Mouse (Mus musculus) embryo, embryonic 11.5 days (tissue): ENCODE data around the gene Hoxd1.

Experiments used
- DNase-seq: peaks from one replicate; pipeline ENCODE4 v3.0.0-alpha.2; 2012; ENCODE audit warnings: low read depth, low spot score

Gene Hoxd1

GRCm38 (mm10) chr2:74762522-74763244, at the start of gene Hoxd1:
Gene Hoxd1 (plus strand): TSS chr2:74762980.
- DNase-seq = no peak

- no peak for DNase-seq
Observed at GRCm38 (mm10) chr2:74713239-74714150, 49.3 kb upstream of the Hoxd1 start.

GRCm38 (mm10) chr2:74714156-74714789, 48.5 kb upstream of the Hoxd1 start:
- no peak for DNase-seq

- DNase-seq = no peak
Observed at GRCm38 (mm10) chr2:74714881-74715280, 47.9 kb upstream of the Hoxd1 start.

GRCm38 (mm10) chr2:74715504-74716241, 47.1 kb upstream of the Hoxd1 start:
- DNase-seq = peak; percentile 90

GRCm38 (mm10) chr2:74720384-74720783, 42.4 kb upstream of the Hoxd1 start:
- no peak for DNase-seq

GRCm38 (mm10) chr2:74720955-74721491, 41.8 kb upstream of the Hoxd1 start:
- no peak for DNase-seq

- no peak for DNase-seq
Observed at GRCm38 (mm10) chr2:74721882-74722281, 40.9 kb upstream of the Hoxd1 start.

GRCm38 (mm10) chr2:74722949-74723348, 39.8 kb upstream of the Hoxd1 start:
- DNase-seq = no peak

GRCm38 (mm10) chr2:74724244-74725015, 38.4 kb upstream of the Hoxd1 start:
- DNase-seq = no peak

- DNase-seq = no peak
Observed at GRCm38 (mm10) chr2:74725171-74725570, 37.6 kb upstream of the Hoxd1 start.

DNA sequence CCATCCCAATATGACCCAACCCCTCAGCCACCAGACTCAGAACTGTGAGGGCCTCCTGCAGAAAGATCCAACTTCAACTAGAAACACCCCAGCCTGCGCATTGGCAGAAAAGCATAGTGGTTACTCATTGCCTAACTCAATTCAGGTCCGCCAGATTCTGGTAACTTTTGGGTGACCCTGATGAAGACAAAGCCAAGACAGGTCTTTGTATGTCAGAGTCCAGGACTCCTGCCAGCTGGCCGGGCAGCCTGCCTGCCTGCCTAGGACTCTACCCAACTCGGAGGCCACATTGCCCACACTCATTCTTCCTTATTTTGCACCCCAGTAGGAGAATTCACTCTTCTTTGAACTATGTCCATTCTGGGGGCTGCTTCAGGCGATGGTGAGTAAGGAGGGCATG, 36.2 kb upstream of the Hoxd1 start, which contains the start of gene Gm28230:
Gene Gm28230 (plus strand): TSS at position 178 of the 400 bp plus-strand sequence.
- DNase-seq = no peak

DNA sequence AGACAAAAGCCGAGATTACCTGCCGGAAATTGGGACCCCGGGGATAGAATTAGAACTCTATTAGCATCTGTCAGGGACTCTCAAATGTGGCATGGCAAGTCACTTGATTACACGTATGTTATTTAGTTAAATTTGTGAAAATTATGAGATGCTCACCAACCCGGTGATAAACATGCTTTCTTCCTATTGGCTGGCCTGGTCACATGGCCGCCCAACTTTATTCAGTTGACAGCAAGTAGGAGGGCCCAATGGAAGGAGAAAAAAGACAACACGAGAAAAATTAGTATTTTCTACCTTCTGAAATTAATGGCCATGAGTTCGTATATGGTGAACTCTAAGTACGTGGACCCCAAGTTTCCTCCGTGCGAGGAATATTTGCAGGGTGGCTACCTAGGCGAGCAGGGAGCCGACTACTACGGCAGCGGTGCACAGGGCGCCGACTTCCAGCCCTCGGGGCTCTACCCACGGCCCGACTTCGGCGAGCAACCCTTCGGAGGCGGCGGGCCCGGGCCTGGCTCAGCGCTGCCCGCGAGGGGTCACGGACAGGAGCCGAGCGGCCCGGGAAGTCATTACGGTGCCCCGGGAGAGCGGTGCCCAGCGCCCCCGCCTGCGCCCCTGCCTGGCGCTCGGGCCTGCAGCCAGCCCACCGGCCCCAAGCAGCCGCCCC, 35.7 kb upstream of the Hoxd1 start:
- no peak for DNase-seq

- DNase-seq = no peak
Observed at GRCm38 (mm10) chr2:74727640-74728302, 35.0 kb upstream of the Hoxd1 start.

DNA sequence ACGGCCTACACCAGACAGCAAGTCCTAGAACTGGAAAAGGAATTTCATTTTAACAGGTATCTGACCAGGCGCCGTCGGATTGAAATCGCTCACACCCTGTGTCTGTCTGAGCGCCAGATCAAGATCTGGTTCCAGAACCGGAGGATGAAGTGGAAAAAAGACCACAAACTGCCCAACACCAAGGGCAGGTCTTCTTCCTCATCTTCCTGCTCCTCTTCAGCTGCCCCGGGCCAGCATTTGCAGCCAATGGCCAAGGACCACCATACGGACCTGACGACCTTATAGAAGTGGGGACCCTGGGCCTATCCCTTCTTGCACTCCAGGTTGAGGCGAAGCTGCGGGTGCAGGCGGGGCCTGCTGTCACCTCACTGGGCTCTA, 34.5 kb upstream of the Hoxd1 start:
- no peak for DNase-seq

GRCm38 (mm10) chr2:74730331-74730730, 32.4 kb upstream of the Hoxd1 start:
- no peak for DNase-seq

- DNase-seq = no peak
Observed at GRCm38 (mm10) chr2:74731055-74731454, 31.7 kb upstream of the Hoxd1 start.

DNA sequence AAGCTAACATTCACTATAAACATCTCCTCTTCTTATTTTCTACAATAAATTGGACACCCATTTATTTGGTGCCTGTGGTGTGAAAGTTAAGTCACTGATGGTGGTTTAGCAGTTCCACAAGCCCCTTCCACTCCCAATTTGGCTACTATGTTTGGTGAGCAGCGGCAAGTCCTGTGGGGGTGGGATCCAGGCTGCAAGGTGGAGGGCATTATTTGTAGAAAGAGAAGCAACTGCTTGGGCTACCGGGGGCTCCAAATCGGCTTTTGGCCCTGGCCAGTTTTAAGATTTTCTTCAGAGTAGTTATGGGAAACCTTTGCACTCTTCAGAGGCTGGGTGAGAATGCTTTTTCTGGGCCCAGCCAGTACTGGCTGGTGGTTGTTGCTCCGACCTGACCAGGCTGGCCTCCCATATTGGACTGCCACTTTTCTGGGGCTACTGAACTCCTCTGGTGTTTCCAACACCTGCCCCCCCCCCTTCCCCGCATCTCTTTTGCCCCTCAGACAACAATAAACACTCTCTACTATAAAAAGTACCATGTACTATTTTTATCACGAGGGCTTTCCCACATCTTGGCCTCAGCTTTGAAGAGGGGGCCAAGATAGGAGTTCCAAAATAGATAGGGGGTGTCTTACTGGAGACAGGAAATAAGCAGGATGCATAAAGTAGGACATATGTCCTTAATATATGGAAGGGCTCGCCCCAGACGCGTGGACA, 30.8 kb upstream of the Hoxd1 start:
- DNase-seq = no peak
